Mouse (Mus musculus) intestine, postnatal 0 days (tissue): ENCODE measurements around the gene Jak2. TPM values are rescaled to one million over a fixed set of nuclear protein-coding genes. Genes with fewer than 3 reads are reported as not detected.

Source experiments
- ATAC-seq: fragments of 200-750 bp; cut with Nextera tagmentation; 2 replicates; pipeline ENCODE4 v1.8.0; 2017; ENCODE audit warnings: mild to moderate bottlenecking, moderate TSS enrichment, moderate library complexity
- H3K27ac ChIP-seq: fragments of 300-500 bp; sonication (generic); 2 replicates; pipeline ENCODE4 v1.5.1; 2014; ENCODE audit warnings: mild to moderate bottlenecking, low read depth, low read length, moderate library complexity
- H3K27me3 ChIP-seq: fragments of 300-500 bp; sonication (generic); replicated peaks from 2 replicates; pipeline ENCODE4 v1.6.1; 2014; ENCODE audit warnings: low read length, mixed read lengths; ENCODE audit not compliant: control insufficient read depth, insufficient read depth
- H3K36me3 ChIP-seq: fragments of 300-500 bp; sonication (generic); 2 replicates; pipeline ENCODE4 v1.6.1; 2014; ENCODE audit warnings: mild to moderate bottlenecking, moderate library complexity; ENCODE audit not compliant: control insufficient read depth, insufficient read depth
- H3K4me1 ChIP-seq: fragments of 300-500 bp; sonication (generic); replicated peaks from 2 replicates; pipeline ENCODE4 v1.6.1; 2014; ENCODE audit warnings: antibody characterized with exemption, low read length, mixed read lengths; ENCODE audit not compliant: control insufficient read depth, insufficient read depth
- H3K4me2 ChIP-seq: fragments of 300-500 bp; sonication (generic); replicated peaks from 2 replicates; pipeline ENCODE4 v1.6.1; 2014; ENCODE audit warnings: low read depth, mild to moderate bottlenecking, moderate library complexity
- H3K4me3 ChIP-seq: fragments of 300-500 bp; sonication (generic); 2 replicates; pipeline ENCODE4 v1.5.1; 2014; ENCODE audit warnings: low read depth, low read length
- H3K9ac ChIP-seq: fragments of 300-500 bp; sonication (generic); 2 replicates; pipeline ENCODE4 v1.6.1; 2014; ENCODE audit warnings: mild to moderate bottlenecking, low read depth, low read length
- H3K9me3 ChIP-seq: fragments of 300-500 bp; sonication (generic); 2 replicates; pipeline ENCODE4 v1.6.1; 2016; ENCODE audit warnings: mixed run types; ENCODE audit not compliant: control insufficient read depth
- CTCF ChIP-seq: sonication (generic); IDR thresholded peaks from 2 replicates; pipeline ENCODE4 v1.5.1; 2016; ENCODE audit warnings: low read depth, mild to moderate bottlenecking, control low read depth, antibody characterized with exemption, moderate library complexity
- WGBS: fragments of 180-500 bp; shearing (Covaris S2); extraction: QIAGEN DNeasy Blood & Tissue Kit; methylation state at CpG from one replicate; pipeline ENCODE4 v1.1.7; 2014; 5-methylcytosine and 5-hydroxymethylcytosine counted together
- polyA plus RNA-seq: library from polyadenylated mRNA; unstranded; fragments of >200 nt; fragmentation: Nextera tagmentation; extraction: Ambion mirVana; gene quantifications from 2 replicates; pipeline ENCODE4 v1.2.1, GENCODE M21; 2015

The Jak2 gene
- polyA plus RNA-seq, 1 experiment from 2014 or later: 11.2 TPM

GRCm38 (mm10) chr19:29291532-29291931, 39.9 kb downstream of the Jak2 start:
- peak; percentile 85 for ATAC-seq
- H3K36me3 ChIP-seq: peaks cover 57% of the 10 kb centered on the region

GRCm38 (mm10) chr19:29292546-29292945, 40.9 kb downstream of the Jak2 start:
- WGBS: 77% methylated on average over 4 of the region's 4 CpGs
- no peak overlapping the region for H3K4me3 ChIP-seq
- H3K27me3 ChIP-seq: no peaks in the 10 kb centered on the region

More at GRCm38 (mm10) chr19:29291532-29291931, 39.9 kb downstream of the Jak2 start:
- no peak for TF ChIP-seq CTCF
- no peak overlapping the region for H3K4me2 ChIP-seq
- H3K9me3 ChIP-seq: no peaks in the 10 kb centered on the region
- H3K4me3 ChIP-seq: no peak overlapping the region
- H3K27ac ChIP-seq: no peak overlapping the region
- 49% methylated on average over 14 of the region's 14 CpGs for WGBS
- no peak overlapping the region for H3K9ac ChIP-seq
- H3K4me1 ChIP-seq: no peaks in the 10 kb centered on the region
- no peaks in the 10 kb centered on the region for H3K27me3 ChIP-seq

GRCm38 (mm10) chr19:29294756-29295155, 43.1 kb downstream of the Jak2 start:
- Histone ChIP-seq H3K27ac (no peak overlapping the region), H3K9ac (no peak overlapping the region), H3K4me1 (no peaks in the 10 kb centered on the region), H3K4me2 (no peak overlapping the region), H3K27me3 (no peaks in the 10 kb centered on the region), H3K4me3 (no peak overlapping the region), H3K9me3 (no peaks in the 10 kb centered on the region), H3K36me3 (peaks cover 61% of the 10 kb centered on the region)
- no peak for TF ChIP-seq CTCF
- ATAC-seq: no peak
- WGBS: 57% methylated on average over 2 of the region's 2 CpGs

More at GRCm38 (mm10) chr19:29292546-29292945, 40.9 kb downstream of the Jak2 start:
- no peak for ATAC-seq
- Histone ChIP-seq H3K27ac (no peak overlapping the region), H3K4me1 (no peaks in the 10 kb centered on the region), H3K9ac (no peak overlapping the region), H3K4me2 (no peak overlapping the region), H3K9me3 (no peaks in the 10 kb centered on the region), H3K36me3 (peaks cover 61% of the 10 kb centered on the region)
- no peak for TF ChIP-seq CTCF

GRCm38 (mm10) chr19:29296166-29296565, 44.5 kb downstream of the Jak2 start:
- no peaks in the 10 kb centered on the region for H3K27me3 ChIP-seq
- H3K4me3 ChIP-seq: no peak overlapping the region
- ATAC-seq: no peak
- H3K4me2 ChIP-seq: no peak overlapping the region
- no peaks in the 10 kb centered on the region for H3K9me3 ChIP-seq
- no peak overlapping the region for H3K9ac ChIP-seq
- no peak for TF ChIP-seq CTCF
- H3K4me1 ChIP-seq: no peaks in the 10 kb centered on the region
- H3K27ac ChIP-seq: no peak overlapping the region
- H3K36me3 ChIP-seq: peaks cover 67% of the 10 kb centered on the region

GRCm38 (mm10) chr19:29297366-29297765, 45.7 kb downstream of the Jak2 start:
- H3K27ac ChIP-seq: no peak overlapping the region
- no peaks in the 10 kb centered on the region for H3K9me3 ChIP-seq
- no peaks in the 10 kb centered on the region for H3K4me1 ChIP-seq
- peaks cover 62% of the 10 kb centered on the region for H3K36me3 ChIP-seq
- ATAC-seq: no peak
- 84% methylated on average over 1 of the region's 1 CpGs for WGBS
- no peak overlapping the region for H3K9ac ChIP-seq
- TF ChIP-seq CTCF: no peak
- no peak overlapping the region for H3K4me2 ChIP-seq
- no peak overlapping the region for H3K4me3 ChIP-seq
- no peaks in the 10 kb centered on the region for H3K27me3 ChIP-seq

GRCm38 (mm10) chr19:29300919-29301318, 49.3 kb downstream of the Jak2 start:
- no peak for ATAC-seq
- no peaks in the 10 kb centered on the region for H3K27me3 ChIP-seq
- H3K4me1 ChIP-seq: no peaks in the 10 kb centered on the region
- no peak overlapping the region for H3K4me2 ChIP-seq
- H3K27ac ChIP-seq: no peak overlapping the region
- H3K4me3 ChIP-seq: no peak overlapping the region
- H3K9ac ChIP-seq: no peak overlapping the region
- WGBS: 94% methylated on average over 13 of the region's 13 CpGs
- no peaks in the 10 kb centered on the region for H3K9me3 ChIP-seq
- no peak for TF ChIP-seq CTCF
- H3K36me3 ChIP-seq: peaks cover 64% of the 10 kb centered on the region

- Histone ChIP-seq H3K4me2 (no peak overlapping the region), H3K9ac (no peak overlapping the region), H3K36me3 (peaks cover 53% of the 10 kb centered on the region), H3K4me3 (no peak overlapping the region), H3K4me1 (no peaks in the 10 kb centered on the region), H3K27ac (no peak overlapping the region), H3K27me3 (no peaks in the 10 kb centered on the region), H3K9me3 (no peaks in the 10 kb centered on the region)
- WGBS: 91% methylated on average over 2 of the region's 2 CpGs
- TF ChIP-seq CTCF: no peak
- ATAC-seq: no peak
Observed at GRCm38 (mm10) chr19:29302119-29302518, 50.5 kb downstream of the Jak2 start.
